Mouse (Mus musculus) regulatory T cell (primary cell): Measurements from ENCODE around the gene Bik.

Source experiments
- in situ Hi-C: fragments of 300-600 bp; cut with MboI, MseI; formaldehyde crosslinking; loops from one replicate; pipeline ENCODE4 v1.15.1; 2025; ENCODE audit warnings: high pct_unique_total_duplicates

Gene Bik

GRCm38 (mm10) chr15:83583419-83584156 lies 56.9 kb downstream of the Bik start:
- in situ Hi-C loops: no loop called here

- in situ Hi-C loops: no loop called here
These were observed 58.1 kb downstream of the Bik start for GRCm38 (mm10) chr15:83584741-83585220.

GRCm38 (mm10) chr15:83590841-83591240 lies 64.2 kb downstream of the Bik start:
- in situ Hi-C loops: loop anchor here (5.0 kb wide), 1 partner anchor 74 kb away; no protein-coding TSS in a partner anchor

GRCm38 (mm10) chr15:83591758-83592157 lies 65.1 kb downstream of the Bik start:
- in situ Hi-C loops: loop anchor here (5.0 kb wide), 1 partner anchor 74 kb away; no protein-coding TSS in a partner anchor

GRCm38 (mm10) chr15:83592260-83593188 lies 65.9 kb downstream of the Bik start:
- in situ Hi-C loops: loop anchor here (5.0 kb wide), 1 partner anchor 75 kb away; no protein-coding TSS in a partner anchor

GRCm38 (mm10) chr15:83593189-83593585 lies 66.5 kb downstream of the Bik start:
- in situ Hi-C loops: loop anchor here (5.0 kb wide), 1 partner anchor 76 kb away; no protein-coding TSS in a partner anchor

GRCm38 (mm10) chr15:83593702-83594512 lies 67.2 kb downstream of the Bik start:
- in situ Hi-C loops: loop anchor here (5.0 kb wide), 1 partner anchor 77 kb away; no protein-coding TSS in a partner anchor
